Mouse (Mus musculus) cerebellum, postnatal 4 days (tissue): ENCODE data around the gene Olfr133.
"Not testable (repeated sequence)": the region's sequence is repeated elsewhere in the genome, so short reads cannot be mapped to it uniquely, and the experiment has no call there.

Experiments
- DNase-seq, 2 experiments: peaks; one replicate each; pipeline ENCODE4 v3.0.0; 2022; ENCODE audit warnings: low spot score in 2 of 2, mixed read lengths in 1 of 2

The Olfr133 gene

GRCm38 (mm10) chr17:38144981-38145380 lies at the start of gene Olfr133:
Gene Olfr133, plus strand, starts transcription at chr17:38145281.
- DNase-seq, result no peak

GRCm38 (mm10) chr17:38124199-38124598 lies 20.9 kb upstream of the Olfr133 start:
- DNase-seq, result not testable (repeated sequence)

- DNase-seq, result not testable (repeated sequence)
Measured at GRCm38 (mm10) chr17:38125371-38125770, 19.7 kb upstream of the Olfr133 start.

- DNase-seq, result no peak
Measured at GRCm38 (mm10) chr17:38134426-38134825, 10.7 kb upstream of the Olfr133 start, which contains the start of gene Olfr132. Gene Olfr132, minus strand, starts transcription at chr17:38134526.

- no peak for DNase-seq
Measured at GRCm38 (mm10) chr17:38171088-38171487, 26.0 kb downstream of the Olfr133 start, which contains the start of gene Olfr134. Gene Olfr134, plus strand, starts transcription at chr17:38171388.
